Mouse (Mus musculus): Measurements from ENCODE around the gene Pdx1.

DNA sequence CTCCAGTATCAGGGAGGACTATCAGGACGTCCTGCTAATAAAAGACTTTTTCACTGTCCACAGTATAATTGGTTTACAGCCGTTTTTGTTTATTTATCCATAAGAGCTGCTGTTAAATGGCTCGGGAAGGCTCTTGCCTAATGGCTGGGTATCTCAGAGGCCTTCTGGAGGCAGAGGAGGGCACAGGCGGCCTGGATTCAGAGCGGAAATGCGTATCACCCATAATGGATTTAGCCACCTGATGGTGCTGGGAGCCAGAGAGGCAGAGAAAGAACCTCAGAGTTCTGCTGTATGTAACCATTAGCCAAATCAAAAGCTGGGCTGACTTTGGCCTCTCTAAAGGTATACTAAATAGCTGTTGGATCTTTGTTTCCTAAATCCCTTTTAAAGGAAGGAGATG lies 2.3 kb upstream of the Pdx1 start:
- TF ChIP-seq GATA1 (IDR thresholded peaks at IDR 0.05; ENCODE audit: borderline replicate concordance, low read length) (no peak), FLI1 (IDR thresholded peaks at IDR 0.05; ENCODE audit: low read length) (no peak)
